Mouse (Mus musculus): Measurements from ENCODE around the gene Dab1. TPM values are rescaled to one million over a fixed set of nuclear protein-coding genes. Genes with fewer than 3 reads are reported as not detected.
A peak's percentile ranks its signal among the peaks of the same experiment; 100 is the strongest.

Dab1 gene
- total RNA-seq, 2 experiments from 2014 or later = 155 to 170 TPM

- peak; percentile 84 to 88 for DNase-seq (ENCODE audit: low spot score in 2 of 2)
- no peak for TF ChIP-seq CTCF (conservative IDR thresholded peaks at IDR 0.05)
- peak overlapping the region; percentile 88 for H3K27ac ChIP-seq
Measured at GRCm38 (mm10) chr4:103881641-103882040, 262.5 kb downstream of the Dab1 start.

GRCm38 (mm10) chr4:103888086-103888485 lies 268.9 kb downstream of the Dab1 start:
- TF ChIP-seq CTCF (conservative IDR thresholded peaks at IDR 0.05) = no peak
- Histone ChIP-seq H3K27ac (peak overlapping the region; percentile 70), H3K4me3 (no peak overlapping the region)
- no peak for DNase-seq (ENCODE audit: low spot score in 2 of 2)

More at GRCm38 (mm10) chr4:103881641-103882040, 262.5 kb downstream of the Dab1 start:
- no peak overlapping the region for H3K4me3 ChIP-seq

- Histone ChIP-seq H3K4me3 (no peak overlapping the region), H3K27ac (peak overlapping the region; percentile 70)
- TF ChIP-seq CTCF (conservative IDR thresholded peaks at IDR 0.05) = no peak
- peak in 1 of 2 experiments; percentile 31 for DNase-seq (ENCODE audit: low spot score in 2 of 2)
Measured at GRCm38 (mm10) chr4:103889110-103889509, 270.0 kb downstream of the Dab1 start.

GRCm38 (mm10) chr4:103896806-103897205 lies 277.6 kb downstream of the Dab1 start:
- Histone ChIP-seq H3K27ac (peak overlapping the region; percentile 43), H3K4me3 (no peak overlapping the region)
- no peak for TF ChIP-seq CTCF (conservative IDR thresholded peaks at IDR 0.05)
- no peak for DNase-seq (ENCODE audit: low spot score in 2 of 2)

- DNase-seq (ENCODE audit: low spot score in 2 of 2) = no peak
- peak overlapping the region; percentile 28; the same call in 1 of the 2 replicates for H3K27ac ChIP-seq
- H3K4me3 ChIP-seq = no peak overlapping the region
- TF ChIP-seq CTCF (conservative IDR thresholded peaks at IDR 0.05) = no peak
Measured at GRCm38 (mm10) chr4:103897702-103898101, 278.5 kb downstream of the Dab1 start.

GRCm38 (mm10) chr4:103911441-103911840 lies 292.3 kb downstream of the Dab1 start:
- H3K4me3 ChIP-seq = no peak overlapping the region
- TF ChIP-seq CTCF (conservative IDR thresholded peaks at IDR 0.05) = no peak
- no peak overlapping the region for H3K27ac ChIP-seq
- DNase-seq (ENCODE audit: low spot score in 2 of 2) = no peak

GRCm38 (mm10) chr4:103912071-103912470 lies 292.9 kb downstream of the Dab1 start:
- no peak overlapping the region for H3K4me3 ChIP-seq
- no peak for TF ChIP-seq CTCF (conservative IDR thresholded peaks at IDR 0.05)
- no peak for DNase-seq (ENCODE audit: low spot score in 2 of 2)
- H3K27ac ChIP-seq = no peak overlapping the region

GRCm38 (mm10) chr4:103922431-103922931 lies 303.3 kb downstream of the Dab1 start:
- Histone ChIP-seq H3K4me3 (no peak overlapping the region), H3K27ac (peak overlapping the region; percentile 76)
- no peak for DNase-seq (ENCODE audit: low spot score in 2 of 2)
- no peak for TF ChIP-seq CTCF (conservative IDR thresholded peaks at IDR 0.05)

- TF ChIP-seq CTCF (conservative IDR thresholded peaks at IDR 0.05) = no peak
- peak overlapping the region; percentile 48 for H3K27ac ChIP-seq
- DNase-seq (ENCODE audit: low spot score in 2 of 2) = no peak
- no peak overlapping the region for H3K4me3 ChIP-seq
Measured at GRCm38 (mm10) chr4:103926682-103927081, 307.5 kb downstream of the Dab1 start.

- no peak overlapping the region for H3K4me3 ChIP-seq
- no peak for TF ChIP-seq CTCF (conservative IDR thresholded peaks at IDR 0.05)
- peak overlapping the region; percentile 88 for H3K27ac ChIP-seq
- DNase-seq (ENCODE audit: low spot score in 2 of 2) = peak; percentile 62
Measured at GRCm38 (mm10) chr4:103929631-103930030, 310.5 kb downstream of the Dab1 start.

GRCm38 (mm10) chr4:103934364-103934763 lies 315.2 kb downstream of the Dab1 start:
- peak overlapping the region; percentile 72; the same call in 1 of the 2 replicates for H3K27ac ChIP-seq

GRCm38 (mm10) chr4:103948255-103948654 lies 329.1 kb downstream of the Dab1 start:
- Histone ChIP-seq H3K27ac (peak overlapping the region; percentile 65; the same call in 1 of the 2 replicates), H3K4me3 (no peak overlapping the region)
- no peak for TF ChIP-seq CTCF (conservative IDR thresholded peaks at IDR 0.05)
- DNase-seq (ENCODE audit: low spot score in 2 of 2) = no peak

More at GRCm38 (mm10) chr4:103934364-103934763, 315.2 kb downstream of the Dab1 start:
- H3K4me3 ChIP-seq = no peak overlapping the region
- DNase-seq (ENCODE audit: low spot score in 2 of 2) = no peak
- TF ChIP-seq CTCF (conservative IDR thresholded peaks at IDR 0.05) = no peak

GRCm38 (mm10) chr4:103953652-103954220 lies 334.6 kb downstream of the Dab1 start:
- no peak for TF ChIP-seq CTCF (conservative IDR thresholded peaks at IDR 0.05)
- DNase-seq (ENCODE audit: low spot score in 2 of 2) = no peak
- H3K27ac ChIP-seq = no peak overlapping the region
- H3K4me3 ChIP-seq = no peak overlapping the region

Data from layer of hippocampus, adult 2 months (tissue).